Mouse (Mus musculus) bone marrow macrophage, adult 2 months (primary cell): ENCODE measurements around the gene Git1. TPM values are rescaled to one million over a fixed set of nuclear protein-coding genes. Genes with fewer than 3 reads are reported as not detected.
A peak's percentile ranks its signal among the peaks of the same experiment; 100 is the strongest.

ENCODE experiments used
- H3K27ac ChIP-seq: 2 replicates; pipeline ENCODE4 v1.5.1; 2012; ENCODE audit warnings: low read depth, low read length; ENCODE audit not compliant: insufficient read depth
- H3K4me1 ChIP-seq: 2 replicates; pipeline ENCODE4 v1.6.1; 2012; ENCODE audit warnings: low read length; ENCODE audit not compliant: control insufficient read depth, insufficient read depth
- H3K4me3 ChIP-seq: 2 replicates; pipeline ENCODE4 v1.5.1; 2012; ENCODE audit warnings: mild to moderate bottlenecking, low read length, moderate library complexity; ENCODE audit not compliant: insufficient read depth
- CTCF ChIP-seq: IDR thresholded peaks from 2 replicates; pipeline ENCODE4 v1.5.1; 2012; ENCODE audit warnings: low read depth, mild to moderate bottlenecking, low read length, moderate library complexity
- POLR2A ChIP-seq: IDR thresholded peaks from 2 replicates; pipeline ENCODE4 v1.6.1; 2012; ENCODE audit warnings: mild to moderate bottlenecking, low read depth, low read length, borderline replicate concordance
- polyA plus RNA-seq: library from polyadenylated mRNA; stranded (reverse); fragments of >200 nt; gene quantifications from 2 replicates; pipeline ENCODE4 v1.2.4, GENCODE M21; 2012; ENCODE audit not compliant: missing spikeins, insufficient read depth, insufficient read length

Git1 gene
- polyA plus RNA-seq, result 29.4 and 34.0 TPM in 2 replicates

DNA sequence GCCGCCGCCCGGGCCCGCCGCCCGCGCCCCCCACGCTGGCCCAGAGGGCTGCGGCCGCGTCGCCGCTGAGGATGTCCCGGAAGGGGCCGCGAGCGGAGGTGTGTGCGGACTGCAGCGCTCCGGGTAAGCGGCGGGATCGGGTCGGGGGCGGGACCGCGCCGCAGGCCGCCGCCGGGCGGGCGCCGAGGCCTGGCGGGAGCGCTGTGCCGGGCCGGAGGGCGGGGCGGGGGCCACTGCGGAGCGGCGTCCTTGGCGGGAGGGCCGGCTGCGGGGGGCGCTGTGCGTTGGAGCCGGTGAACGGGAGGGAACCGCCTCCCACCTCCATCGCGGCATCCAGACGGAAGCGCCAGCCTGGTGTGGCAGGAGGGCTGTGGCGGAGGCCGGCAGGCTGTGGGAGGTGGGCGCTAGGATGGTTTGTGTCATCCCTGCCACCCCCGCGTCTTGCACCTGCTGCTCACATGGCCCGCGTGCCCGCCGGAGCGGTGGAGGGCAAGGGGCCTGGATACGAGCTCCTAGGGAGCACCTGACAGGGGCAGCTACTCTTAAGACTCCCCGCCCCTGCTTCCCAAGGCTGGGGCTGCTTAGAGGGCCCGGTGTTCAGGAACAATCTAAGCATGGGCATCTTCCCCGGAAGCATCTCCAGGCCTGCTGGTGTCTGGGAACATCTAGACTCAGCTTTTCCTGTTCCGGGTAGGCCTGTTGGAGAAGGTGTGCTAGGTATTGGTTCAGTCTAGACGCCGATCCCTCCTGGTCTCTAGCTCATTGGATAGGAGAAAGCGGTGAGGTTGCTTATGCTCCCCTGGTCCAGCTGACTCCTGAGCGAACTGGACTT is at the start of gene Git1:
Git1 (plus strand) TSS at position 51 of the 832 bp plus-strand sequence.
- TF ChIP-seq POLR2A, result no peak
- no peak for TF ChIP-seq CTCF

GRCm38 (mm10) chr11:77444939-77445338 is 48.4 kb upstream of the Git1 start:
- Histone ChIP-seq H3K4me1 (peaks cover 58% of the 10 kb centered on the region), H3K27ac (no peak overlapping the region), H3K4me3 (no peak overlapping the region)
- TF ChIP-seq CTCF (no peak), POLR2A (no peak)

More for the DNA sequence above, at the start of gene Git1:
- Histone ChIP-seq H3K27ac (peak within 1 kb of the TSS; percentile 78), H3K4me3 (peak within 1 kb of the TSS; percentile 92), H3K4me1 (peaks cover 45% of the 10 kb centered on the region)

DNA sequence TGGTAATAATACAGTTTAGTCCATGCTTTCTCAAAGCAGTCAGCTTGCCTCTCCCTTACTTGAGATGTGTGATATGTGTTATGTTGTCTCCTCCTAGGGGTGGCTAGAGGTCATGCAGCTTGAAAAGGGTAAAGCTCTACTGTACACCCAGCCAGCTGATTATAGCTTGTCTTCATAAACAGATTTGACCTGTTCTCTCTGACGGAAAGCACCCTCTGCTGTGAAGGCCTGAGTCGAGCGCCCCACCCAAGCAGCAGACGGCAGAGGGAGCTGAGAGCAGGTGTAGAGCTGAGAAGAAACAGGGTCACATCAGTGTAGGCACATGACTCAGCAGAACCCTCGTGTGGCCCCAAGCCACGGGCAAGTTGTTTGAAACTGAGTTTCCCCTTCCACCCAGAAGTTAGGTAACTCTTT is 46.7 kb upstream of the Git1 start:
- Histone ChIP-seq H3K4me3 (no peak overlapping the region), H3K4me1 (peaks cover 45% of the 10 kb centered on the region), H3K27ac (peak overlapping the region; percentile 54)
- TF ChIP-seq POLR2A (no peak), CTCF (peak; percentile 25; the same call in 1 of the 2 replicates)

GRCm38 (mm10) chr11:77449224-77449623 is 44.1 kb upstream of the Git1 start:
- no peak overlapping the region for H3K27ac ChIP-seq
- TF ChIP-seq POLR2A (no peak), CTCF (no peak)
- H3K4me3 ChIP-seq, result no peak overlapping the region
- H3K4me1 ChIP-seq, result peaks cover 28% of the 10 kb centered on the region

- no peak overlapping the region for H3K4me3 ChIP-seq
- TF ChIP-seq POLR2A (no peak), CTCF (no peak)
- H3K4me1 ChIP-seq, result peaks cover 8% of the 10 kb centered on the region
- no peak overlapping the region for H3K27ac ChIP-seq
Observed at GRCm38 (mm10) chr11:77451670-77452069, 41.7 kb upstream of the Git1 start.

GRCm38 (mm10) chr11:77453388-77453787 is 40.0 kb upstream of the Git1 start:
- H3K4me1 ChIP-seq, result no peaks in the 10 kb centered on the region
- H3K27ac ChIP-seq, result no peak overlapping the region
- TF ChIP-seq CTCF (no peak), POLR2A (no peak)
- H3K4me3 ChIP-seq, result no peak overlapping the region

GRCm38 (mm10) chr11:77455770-77456510 is 37.4 kb upstream of the Git1 start:
- no peak overlapping the region for H3K27ac ChIP-seq
- TF ChIP-seq CTCF (no peak), POLR2A (no peak)
- no peak overlapping the region for H3K4me3 ChIP-seq
- H3K4me1 ChIP-seq, result no peaks in the 10 kb centered on the region

DNA sequence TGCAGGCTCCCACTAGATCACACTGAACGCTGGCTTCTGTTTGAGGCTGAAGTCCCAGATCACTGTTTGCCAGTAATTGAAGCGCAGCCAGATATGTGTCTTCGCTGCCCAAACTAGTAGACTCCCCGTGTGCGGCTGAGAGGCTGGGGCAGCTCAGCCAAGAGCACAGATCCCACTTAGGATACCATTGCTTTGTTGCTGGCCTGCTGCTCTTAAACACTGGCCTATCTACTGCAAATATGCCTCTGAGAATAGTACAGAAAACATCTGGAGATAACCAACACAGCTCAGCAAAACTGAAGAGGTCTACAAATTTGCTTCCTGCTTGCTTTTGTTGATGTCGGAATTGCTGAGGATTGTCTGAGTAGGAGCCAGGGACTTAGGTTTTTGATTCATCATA is 36.5 kb upstream of the Git1 start:
- Histone ChIP-seq H3K4me3 (no peak overlapping the region), H3K27ac (no peak overlapping the region), H3K4me1 (no peaks in the 10 kb centered on the region)
- TF ChIP-seq POLR2A, result no peak
- TF ChIP-seq CTCF, result no peak

DNA sequence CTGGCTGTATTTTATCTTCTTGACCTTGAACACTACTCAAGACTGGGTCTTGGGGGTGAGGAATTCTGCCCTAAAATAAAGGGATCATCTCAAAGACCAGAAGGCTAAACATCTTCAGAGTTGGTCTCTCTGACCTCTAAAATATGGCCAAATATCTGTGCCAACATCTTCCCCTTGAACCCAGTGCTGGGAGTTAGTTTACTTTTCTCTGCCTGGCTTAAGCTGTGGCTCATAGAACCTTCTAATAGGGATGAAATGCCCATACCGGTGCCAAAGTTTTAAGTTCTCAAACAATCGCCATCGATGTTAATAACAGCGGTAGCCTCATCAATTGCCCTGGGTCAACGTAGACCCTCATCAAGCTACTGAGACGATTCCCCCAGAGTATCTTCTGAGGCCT is 31.5 kb upstream of the Git1 start:
- TF ChIP-seq CTCF (no peak), POLR2A (no peak)
- Histone ChIP-seq H3K4me1 (0 out of 2 replicates have a peak, but pooled peaks cover 4% of the 10 kb centered on the region), H3K27ac (no peak overlapping the region), H3K4me3 (peak overlapping the region; percentile 65)
